Mouse (Mus musculus): ENCODE data around the gene Kif3a.

Kif3a gene

GRCm38 (mm10) chr11:53567224-53568014, at the start of gene Kif3a:
Gene Kif3a (plus strand): TSS chr11:53567379.
- DNase-seq (ENCODE audit: low read depth, low spot score), result peak; percentile 99

- no peak for DNase-seq (ENCODE audit: low read depth, low spot score)
Observed at GRCm38 (mm10) chr11:53518759-53519158, 48.4 kb upstream of the Kif3a start.

- DNase-seq (ENCODE audit: low read depth, low spot score), result no peak
Observed at GRCm38 (mm10) chr11:53519207-53520121, 47.7 kb upstream of the Kif3a start, which contains the start of gene Sept8. Gene Sept8 (plus strand): TSS chr11:53519257.

- DNase-seq (ENCODE audit: low read depth, low spot score), result no peak
Observed at GRCm38 (mm10) chr11:53520122-53520978, 46.8 kb upstream of the Kif3a start.

- no peak for DNase-seq (ENCODE audit: low read depth, low spot score)
Observed at GRCm38 (mm10) chr11:53521120-53521820, 45.9 kb upstream of the Kif3a start.

- DNase-seq (ENCODE audit: low read depth, low spot score), result no peak
Observed at GRCm38 (mm10) chr11:53521821-53522131, 45.4 kb upstream of the Kif3a start.

GRCm38 (mm10) chr11:53522362-53522761, 44.8 kb upstream of the Kif3a start:
- no peak for DNase-seq (ENCODE audit: low read depth, low spot score)

GRCm38 (mm10) chr11:53522930-53523329, 44.2 kb upstream of the Kif3a start:
- no peak for DNase-seq (ENCODE audit: low read depth, low spot score)

GRCm38 (mm10) chr11:53523545-53524405, 43.4 kb upstream of the Kif3a start:
- peak; percentile 52 for DNase-seq (ENCODE audit: low read depth, low spot score)

GRCm38 (mm10) chr11:53524905-53525304, 42.3 kb upstream of the Kif3a start:
- no peak for DNase-seq (ENCODE audit: low read depth, low spot score)

- peak; percentile 75 for DNase-seq (ENCODE audit: low read depth, low spot score)
Observed at GRCm38 (mm10) chr11:53525461-53525860, 41.7 kb upstream of the Kif3a start.

- no peak for DNase-seq (ENCODE audit: low read depth, low spot score)
Observed at GRCm38 (mm10) chr11:53528397-53529252, 38.6 kb upstream of the Kif3a start.

- no peak for DNase-seq (ENCODE audit: low read depth, low spot score)
Observed at GRCm38 (mm10) chr11:53529253-53529557, 38.0 kb upstream of the Kif3a start.

- no peak for DNase-seq (ENCODE audit: low read depth, low spot score)
Observed at GRCm38 (mm10) chr11:53530001-53530400, 37.2 kb upstream of the Kif3a start.

GRCm38 (mm10) chr11:53531578-53532230, 35.5 kb upstream of the Kif3a start:
- DNase-seq (ENCODE audit: low read depth, low spot score), result no peak

GRCm38 (mm10) chr11:53532231-53532620, 35.0 kb upstream of the Kif3a start:
- DNase-seq (ENCODE audit: low read depth, low spot score), result no peak

- DNase-seq (ENCODE audit: low read depth, low spot score), result no peak
Observed at GRCm38 (mm10) chr11:53539002-53539491, 28.1 kb upstream of the Kif3a start.

GRCm38 (mm10) chr11:53540394-53540793, 26.8 kb upstream of the Kif3a start:
- no peak for DNase-seq (ENCODE audit: low read depth, low spot score)

- DNase-seq (ENCODE audit: low read depth, low spot score), result no peak
Observed at GRCm38 (mm10) chr11:53541222-53541621, 26.0 kb upstream of the Kif3a start.

Measured in mesoderm, embryonic 11.5 days (tissue).